Mouse (Mus musculus): ENCODE results near the gene Egr2. TPM values are rescaled to one million over a fixed set of nuclear protein-coding genes. Genes with fewer than 3 reads are reported as not detected.

The Egr2 gene
- polyA plus RNA-seq, 1 experiment from 2014 or later: 1.2 TPM

GRCm38 (mm10) chr10:67535972-67536371 is 697 bp downstream of the Egr2 start:
- under 1% methylated on average over 35 of the region's 35 CpGs for WGBS
- Histone ChIP-seq H3K36me3 (ENCODE audit: control insufficient read depth, insufficient read depth, low read length) (no peaks in the 10 kb centered on the region), H3K4me1 (replicated peaks; ENCODE audit: control insufficient read depth, insufficient read depth, low read length) (peaks cover 16% of the 10 kb centered on the region), H3K4me2 (replicated peaks; ENCODE audit: low read depth, low read length) (peak overlapping the region; percentile 94), H3K9ac (ENCODE audit: low read depth, low read length) (0 out of 2 replicates have a peak overlapping the region, but pooled peaks have one; percentile 42), H3K4me3 (ENCODE audit: low read depth, low read length) (peak overlapping the region; percentile 52), H3K27ac (ENCODE audit: low read depth, low read length) (no peak overlapping the region), H3K9me3 (ENCODE audit: control insufficient read depth, low read length) (no peaks in the 10 kb centered on the region), H3K27me3 (ENCODE audit: control insufficient read depth, insufficient read depth, low read length) (peaks cover 64% of the 10 kb centered on the region)
- ATAC-seq (ENCODE audit: low FRiP score): peak; percentile 60
- peak; percentile 85 for DNase-seq (ENCODE audit: low spot score)

DNA sequence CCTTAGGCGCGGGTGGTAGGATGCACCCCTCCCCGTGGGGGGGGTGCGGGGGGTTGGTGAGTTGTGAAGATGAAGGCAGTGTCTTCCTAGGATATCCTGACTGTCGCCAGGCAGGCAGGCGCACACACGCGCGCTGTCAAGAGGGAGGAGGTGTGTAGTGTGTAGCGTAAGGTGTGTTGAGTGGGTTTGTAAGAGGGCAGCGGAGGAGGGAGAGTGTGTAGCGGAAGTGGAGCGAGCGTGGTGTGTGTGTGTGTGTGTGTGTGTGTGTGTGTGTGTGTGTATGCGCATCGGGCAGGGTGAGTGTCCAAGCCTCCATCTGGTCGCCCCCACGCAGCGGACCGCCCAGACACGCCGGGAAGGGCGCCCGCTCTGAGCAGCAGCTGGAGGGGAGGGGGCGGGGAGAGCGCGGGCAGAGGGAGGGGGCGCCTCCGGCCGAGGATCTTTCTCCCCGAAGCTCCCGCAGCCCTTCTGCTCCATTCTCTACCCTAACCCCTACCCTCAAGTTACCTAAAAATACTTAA is 1.4 kb downstream of the Egr2 start:
- H3K4me3 ChIP-seq (ENCODE audit: low read depth, low read length): peak overlapping the region; percentile 52
- 0 out of 2 replicates have a peak overlapping the region, but pooled peaks have one; percentile 42 for H3K9ac ChIP-seq (ENCODE audit: low read depth, low read length)
- DNase-seq (ENCODE audit: low spot score): peak; percentile 57
- ATAC-seq (ENCODE audit: low FRiP score): peak; percentile 51
- H3K27ac ChIP-seq (ENCODE audit: low read depth, low read length): no peak overlapping the region
- WGBS: 0% methylated on average over 19 of the region's 32 CpGs
- peaks cover 16% of the 10 kb centered on the region for H3K4me1 ChIP-seq (replicated peaks; ENCODE audit: control insufficient read depth, insufficient read depth, low read length)
- H3K27me3 ChIP-seq (ENCODE audit: control insufficient read depth, insufficient read depth, low read length): peaks cover 69% of the 10 kb centered on the region
- no peaks in the 10 kb centered on the region for H3K9me3 ChIP-seq (ENCODE audit: control insufficient read depth, low read length)
- no peaks in the 10 kb centered on the region for H3K36me3 ChIP-seq (ENCODE audit: control insufficient read depth, insufficient read depth, low read length)
- peak overlapping the region; percentile 94 for H3K4me2 ChIP-seq (replicated peaks; ENCODE audit: low read depth, low read length)

- Histone ChIP-seq H3K36me3 (ENCODE audit: control insufficient read depth, insufficient read depth, low read length) (no peaks in the 10 kb centered on the region), H3K9ac (ENCODE audit: low read depth, low read length) (peak overlapping the region; percentile 46; the same call in 1 of the 2 replicates), H3K27ac (ENCODE audit: low read depth, low read length) (no peak overlapping the region), H3K9me3 (ENCODE audit: control insufficient read depth, low read length) (no peaks in the 10 kb centered on the region), H3K4me2 (replicated peaks; ENCODE audit: low read depth, low read length) (peak overlapping the region; percentile 94), H3K27me3 (ENCODE audit: control insufficient read depth, insufficient read depth, low read length) (peaks cover 72% of the 10 kb centered on the region), H3K4me3 (ENCODE audit: low read depth, low read length) (peak overlapping the region; percentile 52), H3K4me1 (replicated peaks; ENCODE audit: control insufficient read depth, insufficient read depth, low read length) (peaks cover 16% of the 10 kb centered on the region)
- ATAC-seq (ENCODE audit: low FRiP score) (peak; percentile 83), DNase-seq (ENCODE audit: low spot score) (peak; percentile 86)
- under 1% methylated on average over 51 of the region's 51 CpGs for WGBS
Observed at GRCm38 (mm10) chr10:67537151-67537994, 2.1 kb downstream of the Egr2 start.

GRCm38 (mm10) chr10:67538106-67538505 is 2.8 kb downstream of the Egr2 start:
- H3K9ac ChIP-seq (ENCODE audit: low read depth, low read length): no peak overlapping the region
- WGBS: 2% methylated on average over 19 of the region's 19 CpGs

GRCm38 (mm10) chr10:67538585-67539400 is 3.5 kb downstream of the Egr2 start:
- no peak for ATAC-seq (ENCODE audit: low FRiP score)
- no peaks in the 10 kb centered on the region for H3K36me3 ChIP-seq (ENCODE audit: control insufficient read depth, insufficient read depth, low read length)
- H3K9me3 ChIP-seq (ENCODE audit: control insufficient read depth, low read length): no peaks in the 10 kb centered on the region
- no peak overlapping the region for H3K27ac ChIP-seq (ENCODE audit: low read depth, low read length)
- 1% methylated on average over 49 of the region's 50 CpGs for WGBS
- H3K4me2 ChIP-seq (replicated peaks; ENCODE audit: low read depth, low read length): peak overlapping the region; percentile 94
- peak; percentile 53 for DNase-seq (ENCODE audit: low spot score)
- H3K4me3 ChIP-seq (ENCODE audit: low read depth, low read length): peak overlapping the region; percentile 52
- H3K4me1 ChIP-seq (replicated peaks; ENCODE audit: control insufficient read depth, insufficient read depth, low read length): peaks cover 16% of the 10 kb centered on the region
- no peak overlapping the region for H3K9ac ChIP-seq (ENCODE audit: low read depth, low read length)
- H3K27me3 ChIP-seq (ENCODE audit: control insufficient read depth, insufficient read depth, low read length): peaks cover 68% of the 10 kb centered on the region

More at GRCm38 (mm10) chr10:67538106-67538505, 2.8 kb downstream of the Egr2 start:
- H3K27me3 ChIP-seq (ENCODE audit: control insufficient read depth, insufficient read depth, low read length): peaks cover 72% of the 10 kb centered on the region
- H3K36me3 ChIP-seq (ENCODE audit: control insufficient read depth, insufficient read depth, low read length): no peaks in the 10 kb centered on the region
- H3K27ac ChIP-seq (ENCODE audit: low read depth, low read length): no peak overlapping the region
- peaks cover 16% of the 10 kb centered on the region for H3K4me1 ChIP-seq (replicated peaks; ENCODE audit: control insufficient read depth, insufficient read depth, low read length)
- ATAC-seq (ENCODE audit: low FRiP score): no peak
- peak overlapping the region; percentile 94 for H3K4me2 ChIP-seq (replicated peaks; ENCODE audit: low read depth, low read length)
- peak; percentile 49 for DNase-seq (ENCODE audit: low spot score)
- peak overlapping the region; percentile 52 for H3K4me3 ChIP-seq (ENCODE audit: low read depth, low read length)
- no peaks in the 10 kb centered on the region for H3K9me3 ChIP-seq (ENCODE audit: control insufficient read depth, low read length)

DNA sequence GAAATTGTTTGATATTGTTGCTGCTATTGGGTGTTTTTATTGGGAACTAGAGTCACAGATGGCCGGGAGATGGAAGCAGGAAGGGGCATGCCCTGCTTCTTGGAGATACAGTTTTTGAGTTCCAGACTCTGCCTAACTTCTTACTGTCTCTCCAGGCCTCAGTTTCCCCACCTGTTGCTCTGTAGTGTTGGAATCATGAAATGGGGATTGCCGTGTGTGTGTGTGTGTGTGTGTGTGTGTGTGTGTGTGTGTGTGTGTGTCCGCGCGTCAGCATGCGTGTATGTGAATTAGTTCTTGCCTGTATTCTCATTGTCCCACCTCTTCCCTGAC is 4.1 kb downstream of the Egr2 start:
- Histone ChIP-seq H3K4me1 (replicated peaks; ENCODE audit: control insufficient read depth, insufficient read depth, low read length) (peaks cover 16% of the 10 kb centered on the region), H3K27ac (ENCODE audit: low read depth, low read length) (no peak overlapping the region), H3K4me3 (ENCODE audit: low read depth, low read length) (peak overlapping the region; percentile 52; the same call in 1 of the 2 replicates), H3K4me2 (replicated peaks; ENCODE audit: low read depth, low read length) (no peak overlapping the region), H3K27me3 (ENCODE audit: control insufficient read depth, insufficient read depth, low read length) (peaks cover 62% of the 10 kb centered on the region), H3K9me3 (ENCODE audit: control insufficient read depth, low read length) (no peaks in the 10 kb centered on the region), H3K36me3 (ENCODE audit: control insufficient read depth, insufficient read depth, low read length) (no peaks in the 10 kb centered on the region), H3K9ac (ENCODE audit: low read depth, low read length) (no peak overlapping the region)
- WGBS: 40% methylated on average over 6 of the region's 6 CpGs
- DNase-seq (ENCODE audit: low spot score) (no peak), ATAC-seq (ENCODE audit: low FRiP score) (no peak)

DNA sequence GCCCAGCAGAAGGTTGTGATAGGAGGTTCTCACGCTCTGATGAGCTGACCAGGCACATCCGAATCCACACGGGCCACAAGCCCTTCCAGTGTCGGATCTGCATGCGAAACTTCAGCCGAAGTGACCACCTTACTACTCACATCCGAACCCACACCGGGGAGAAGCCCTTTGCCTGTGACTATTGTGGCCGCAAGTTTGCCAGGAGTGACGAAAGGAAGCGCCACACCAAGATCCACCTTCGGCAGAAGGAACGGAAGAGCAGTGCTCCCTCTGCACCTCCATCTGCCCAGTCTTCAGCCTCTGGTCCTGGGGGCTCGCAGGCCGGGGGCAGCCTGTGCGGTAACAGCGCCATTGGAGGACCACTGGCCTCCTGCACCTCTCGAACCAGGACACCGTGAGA is 5.3 kb downstream of the Egr2 start:
- Histone ChIP-seq H3K9ac (ENCODE audit: low read depth, low read length) (no peak overlapping the region), H3K4me3 (ENCODE audit: low read depth, low read length) (0 out of 2 replicates have a peak overlapping the region, but pooled peaks have one; percentile 2), H3K27ac (ENCODE audit: low read depth, low read length) (no peak overlapping the region), H3K4me1 (replicated peaks; ENCODE audit: control insufficient read depth, insufficient read depth, low read length) (peaks cover 12% of the 10 kb centered on the region; the same call in 1 of the 2 replicates), H3K36me3 (ENCODE audit: control insufficient read depth, insufficient read depth, low read length) (no peaks in the 10 kb centered on the region), H3K27me3 (ENCODE audit: control insufficient read depth, insufficient read depth, low read length) (peaks cover 50% of the 10 kb centered on the region), H3K9me3 (ENCODE audit: control insufficient read depth, low read length) (no peaks in the 10 kb centered on the region), H3K4me2 (replicated peaks; ENCODE audit: low read depth, low read length) (no peak overlapping the region; the same call in 1 of the 2 replicates)
- DNase-seq (ENCODE audit: low spot score): peak; percentile 42
- no peak for ATAC-seq (ENCODE audit: low FRiP score)
- WGBS: 14% methylated on average over 19 of the region's 19 CpGs

- Histone ChIP-seq H3K27ac (ENCODE audit: low read depth, low read length) (peak overlapping the region; percentile 95; the same call in 1 of the 2 replicates), H3K4me1 (replicated peaks; ENCODE audit: control insufficient read depth, insufficient read depth, low read length) (no peaks in the 10 kb centered on the region), H3K36me3 (ENCODE audit: control insufficient read depth, insufficient read depth, low read length) (no peaks in the 10 kb centered on the region), H3K9me3 (ENCODE audit: control insufficient read depth, low read length) (no peaks in the 10 kb centered on the region), H3K27me3 (ENCODE audit: control insufficient read depth, insufficient read depth, low read length) (no peaks in the 10 kb centered on the region), H3K4me3 (ENCODE audit: low read depth, low read length) (peak overlapping the region; percentile 89), H3K4me2 (replicated peaks; ENCODE audit: low read depth, low read length) (peak overlapping the region; percentile 98), H3K9ac (ENCODE audit: low read depth, low read length) (peak overlapping the region; percentile 83)
- peak; percentile 26 for ATAC-seq (ENCODE audit: low FRiP score)
- no peak for DNase-seq (ENCODE audit: low spot score)
- 1% methylated on average over 20 of the region's 20 CpGs for WGBS
Observed at GRCm38 (mm10) chr10:67547850-67548260, 12.6 kb downstream of the Egr2 start.

Measured in hindbrain, embryonic 11.5 days (tissue).